Mouse (Mus musculus): ENCODE measurements around the gene Nr2f2. TPM values are rescaled to one million over a fixed set of nuclear protein-coding genes. Genes with fewer than 3 reads are reported as not detected.

The Nr2f2 gene
- polyA plus RNA-seq, 1 experiment from 2014 or later: 62.3 TPM

- Histone ChIP-seq H3K27me3 (peaks cover 9% of the 10 kb centered on the region; the same call in 1 of the 2 replicates), H3K9me3 (no peaks in the 10 kb centered on the region), H3K4me3 (no peak overlapping the region), H3K27ac (no peak overlapping the region), H3K4me1 (no peaks in the 10 kb centered on the region), H3K36me3 (no peaks in the 10 kb centered on the region), H3K4me2 (replicated peaks) (no peak overlapping the region), H3K9ac (no peak overlapping the region)
- no peak for ATAC-seq (ENCODE audit: low FRiP score, low read depth)
- WGBS: 73% methylated on average over 3 of the region's 3 CpGs
These were observed 14.4 kb upstream of the Nr2f2 start for GRCm38 (mm10) chr7:70380943-70381342.

GRCm38 (mm10) chr7:70380246-70380645, 13.7 kb upstream of the Nr2f2 start:
- ATAC-seq (ENCODE audit: low FRiP score, low read depth): no peak
- no peak overlapping the region for H3K9ac ChIP-seq
- no peaks in the 10 kb centered on the region for H3K9me3 ChIP-seq
- no peak overlapping the region for H3K27ac ChIP-seq
- no peaks in the 10 kb centered on the region for H3K36me3 ChIP-seq
- peaks cover 9% of the 10 kb centered on the region; the same call in 1 of the 2 replicates for H3K27me3 ChIP-seq
- WGBS: 83% methylated on average over 3 of the region's 3 CpGs
- H3K4me2 ChIP-seq (replicated peaks): no peak overlapping the region
- H3K4me3 ChIP-seq: no peak overlapping the region
- H3K4me1 ChIP-seq: no peaks in the 10 kb centered on the region

GRCm38 (mm10) chr7:70370552-70371262, 4.2 kb upstream of the Nr2f2 start:
- Histone ChIP-seq H3K36me3 (no peaks in the 10 kb centered on the region), H3K9me3 (no peaks in the 10 kb centered on the region), H3K4me2 (replicated peaks) (peak overlapping the region; percentile 74), H3K27ac (no peak overlapping the region), H3K9ac (no peak overlapping the region), H3K4me3 (peak overlapping the region; percentile 46), H3K4me1 (peaks cover 29% of the 10 kb centered on the region), H3K27me3 (peaks cover 57% of the 10 kb centered on the region)
- ATAC-seq (ENCODE audit: low FRiP score, low read depth): no peak
- 2% methylated on average over 18 of the region's 18 CpGs for WGBS

GRCm38 (mm10) chr7:70369731-70370551, 3.4 kb upstream of the Nr2f2 start:
- H3K4me1 ChIP-seq: peaks cover 33% of the 10 kb centered on the region
- peak overlapping the region; percentile 74 for H3K4me2 ChIP-seq (replicated peaks)
- no peaks in the 10 kb centered on the region for H3K9me3 ChIP-seq
- WGBS: under 1% methylated on average over 47 of the region's 47 CpGs
- H3K36me3 ChIP-seq: no peaks in the 10 kb centered on the region
- ATAC-seq (ENCODE audit: low FRiP score, low read depth): no peak
- peaks cover 57% of the 10 kb centered on the region for H3K27me3 ChIP-seq
- H3K27ac ChIP-seq: no peak overlapping the region
- peak overlapping the region; percentile 46 for H3K4me3 ChIP-seq
- H3K9ac ChIP-seq: peak overlapping the region; percentile 64

GRCm38 (mm10) chr7:70369061-70369730, 2.7 kb upstream of the Nr2f2 start:
- H3K27me3 ChIP-seq: peaks cover 57% of the 10 kb centered on the region
- peak; percentile 41; the same call in 1 of the 2 replicates for ATAC-seq (ENCODE audit: low FRiP score, low read depth)
- WGBS: 1% methylated on average over 37 of the region's 37 CpGs

GRCm38 (mm10) chr7:70368751-70369060, 2.2 kb upstream of the Nr2f2 start:
- Histone ChIP-seq H3K27me3 (peaks cover 57% of the 10 kb centered on the region), H3K9ac (no peak overlapping the region), H3K4me3 (peak overlapping the region; percentile 46), H3K4me1 (peaks cover 33% of the 10 kb centered on the region), H3K36me3 (no peaks in the 10 kb centered on the region), H3K27ac (no peak overlapping the region), H3K4me2 (replicated peaks) (peak overlapping the region; percentile 74), H3K9me3 (no peaks in the 10 kb centered on the region)
- WGBS: 29% methylated on average over 4 of the region's 4 CpGs
- ATAC-seq (ENCODE audit: low FRiP score, low read depth): 0 out of 2 replicates have a peak, but pooled peaks have one; percentile 7

More at GRCm38 (mm10) chr7:70369061-70369730, 2.7 kb upstream of the Nr2f2 start:
- Histone ChIP-seq H3K4me2 (replicated peaks) (peak overlapping the region; percentile 74), H3K4me3 (peak overlapping the region; percentile 46), H3K36me3 (no peaks in the 10 kb centered on the region), H3K27ac (no peak overlapping the region; the same call in 1 of the 2 replicates), H3K4me1 (peaks cover 33% of the 10 kb centered on the region), H3K9ac (peak overlapping the region; percentile 64), H3K9me3 (no peaks in the 10 kb centered on the region)

GRCm38 (mm10) chr7:70368268-70368655, 1.7 kb upstream of the Nr2f2 start:
- Histone ChIP-seq H3K27ac (no peak overlapping the region), H3K4me3 (peak overlapping the region; percentile 1; the same call in 1 of the 2 replicates), H3K36me3 (no peaks in the 10 kb centered on the region), H3K9me3 (no peaks in the 10 kb centered on the region), H3K4me1 (peaks cover 33% of the 10 kb centered on the region), H3K4me2 (replicated peaks) (peak overlapping the region; percentile 74), H3K27me3 (peaks cover 60% of the 10 kb centered on the region), H3K9ac (no peak overlapping the region)
- no peak for ATAC-seq (ENCODE audit: low FRiP score, low read depth)
- 28% methylated on average over 6 of the region's 6 CpGs for WGBS

GRCm38 (mm10) chr7:70367591-70368267, 1.2 kb upstream of the Nr2f2 start:
- ATAC-seq (ENCODE audit: low FRiP score, low read depth): no peak
- H3K9ac ChIP-seq: 0 out of 2 replicates have a peak overlapping the region, but pooled peaks have one; percentile 25
- no peaks in the 10 kb centered on the region for H3K9me3 ChIP-seq
- 12% methylated on average over 16 of the region's 16 CpGs for WGBS
- H3K4me2 ChIP-seq (replicated peaks): peak overlapping the region; percentile 74
- peaks cover 61% of the 10 kb centered on the region for H3K27me3 ChIP-seq
- H3K27ac ChIP-seq: no peak overlapping the region
- H3K4me3 ChIP-seq: peak overlapping the region; percentile 1
- peaks cover 33% of the 10 kb centered on the region for H3K4me1 ChIP-seq
- no peaks in the 10 kb centered on the region for H3K36me3 ChIP-seq

GRCm38 (mm10) chr7:70366808-70367095, 217 bp upstream of the Nr2f2 start:
- H3K27ac ChIP-seq: peak overlapping the region; percentile 86; the same call in 1 of the 2 replicates
- ATAC-seq (ENCODE audit: low FRiP score, low read depth): no peak
- H3K4me2 ChIP-seq (replicated peaks): peak overlapping the region; percentile 74
- 0% methylated on average over 1 of the region's 1 CpGs for WGBS
- H3K4me1 ChIP-seq: peaks cover 39% of the 10 kb centered on the region
- H3K9me3 ChIP-seq: no peaks in the 10 kb centered on the region
- peak overlapping the region; percentile 72 for H3K9ac ChIP-seq
- H3K36me3 ChIP-seq: no peaks in the 10 kb centered on the region
- H3K27me3 ChIP-seq: peaks cover 58% of the 10 kb centered on the region
- peak overlapping the region; percentile 52 for H3K4me3 ChIP-seq

GRCm38 (mm10) chr7:70365401-70365811, 1.1 kb downstream of the Nr2f2 start:
- Histone ChIP-seq H3K36me3 (no peaks in the 10 kb centered on the region), H3K27ac (peak overlapping the region; percentile 86), H3K9ac (peak overlapping the region; percentile 72), H3K27me3 (peaks cover 46% of the 10 kb centered on the region), H3K9me3 (no peaks in the 10 kb centered on the region), H3K4me3 (peak overlapping the region; percentile 52), H3K4me2 (replicated peaks) (peak overlapping the region; percentile 74), H3K4me1 (peaks cover 37% of the 10 kb centered on the region)
- ATAC-seq (ENCODE audit: low FRiP score, low read depth): no peak
- 0% methylated on average over 17 of the region's 17 CpGs for WGBS

GRCm38 (mm10) chr7:70364798-70365197, 1.7 kb downstream of the Nr2f2 start:
- peak overlapping the region; percentile 65 for H3K27ac ChIP-seq
- 0 out of 2 replicates have a peak, but pooled peaks cover 3% of the 10 kb centered on the region for H3K36me3 ChIP-seq
- no peaks in the 10 kb centered on the region for H3K9me3 ChIP-seq
- peaks cover 40% of the 10 kb centered on the region for H3K27me3 ChIP-seq
- H3K4me3 ChIP-seq: peak overlapping the region; percentile 52
- WGBS: 1% methylated on average over 3 of the region's 3 CpGs
- H3K4me1 ChIP-seq: peaks cover 31% of the 10 kb centered on the region
- ATAC-seq (ENCODE audit: low FRiP score, low read depth): no peak
- H3K4me2 ChIP-seq (replicated peaks): peak overlapping the region; percentile 74
- peak overlapping the region; percentile 72 for H3K9ac ChIP-seq
